Mouse (Mus musculus) ES-E14 (cell line): ENCODE data around the gene Ubr1. TPM values are rescaled to one million over a fixed set of nuclear protein-coding genes. Genes with fewer than 3 reads are reported as not detected.

Experiments
- DNase-seq: peaks from one replicate; pipeline ENCODE4 v3.0.0-alpha.2; 2013; ENCODE audit warnings: low read depth, low spot score
- H3K27ac ChIP-seq: 2 replicates; pipeline ENCODE4 v1.5.1; 2012; ENCODE audit warnings: low read depth, mild to moderate bottlenecking, low read length, moderate library complexity, mixed read lengths; ENCODE audit not compliant: poor library complexity, insufficient read depth, severe bottlenecking
- H3K36me3 ChIP-seq: 2 replicates; pipeline ENCODE4 v1.6.1; 2012; ENCODE audit warnings: mild to moderate bottlenecking, low read length, moderate library complexity, mixed read lengths; ENCODE audit not compliant: control insufficient read depth, poor library complexity, insufficient read depth, severe bottlenecking
- H3K4me1 ChIP-seq, 2 experiments: fragments of 150-350 bp in 1 of 2; sonication (generic) in 1 of 2; 2 replicates each; pipeline ENCODE4 v1.6.1; 2012; ENCODE audit warnings: low read length in 2 of 2, mild to moderate bottlenecking in 1 of 2, mixed read lengths in 1 of 2; ENCODE audit not compliant: control insufficient read depth in 2 of 2, insufficient read depth in 2 of 2, poor library complexity in 1 of 2
- H3K4me3 ChIP-seq, 2 experiments: fragments of 150-350 bp in 1 of 2; sonication (generic) in 1 of 2; 2 replicates each; pipeline ENCODE4 v1.5.1; 2012; ENCODE audit warnings: low read length in 2 of 2, low read depth in 1 of 2, mild to moderate bottlenecking in 1 of 2, mixed read lengths in 1 of 2; ENCODE audit not compliant: insufficient read depth in 1 of 2, poor library complexity in 1 of 2, severe bottlenecking in 1 of 2
- H3K9ac ChIP-seq: 2 replicates; pipeline ENCODE4 v1.6.1; 2012; ENCODE audit warnings: low read depth, mild to moderate bottlenecking, low read length, mixed read lengths; ENCODE audit not compliant: poor library complexity, insufficient read depth, severe bottlenecking
- H3K9me3 ChIP-seq: fragments of 150-350 bp; sonication (generic); 2 replicates; pipeline ENCODE4 v1.6.1; 2012; ENCODE audit warnings: low read depth, mild to moderate bottlenecking, low read length; ENCODE audit not compliant: control insufficient read depth, insufficient read depth
- CHD2 ChIP-seq: IDR thresholded peaks from 2 replicates; pipeline ENCODE4 v1.6.1; 2014; ENCODE audit warnings: mild to moderate bottlenecking, low read depth, low read length, inconsistent platforms
- HCFC1 ChIP-seq: IDR thresholded peaks from 2 replicates; pipeline ENCODE4 v1.6.1; 2012; ENCODE audit warnings: low read length, inconsistent platforms, borderline replicate concordance; ENCODE audit not compliant: insufficient read depth
- MAFK ChIP-seq: IDR thresholded peaks from 2 replicates; pipeline ENCODE4 v1.6.1; 2014; ENCODE audit warnings: mild to moderate bottlenecking, low read depth, low read length, inconsistent platforms; ENCODE audit not compliant: insufficient read depth
- ZC3H11A ChIP-seq: IDR thresholded peaks from 2 replicates; pipeline ENCODE4 v1.6.1; 2012; ENCODE audit warnings: low read depth, mild to moderate bottlenecking, inconsistent platforms, low read length, borderline replicate concordance
- ZNF384 ChIP-seq: IDR thresholded peaks from 2 replicates; pipeline ENCODE4 v1.6.1; 2012; ENCODE audit warnings: low read depth, low read length, inconsistent platforms
- in situ Hi-C, 2 experiments: fragments of 600-800 bp; cut with MboI; formaldehyde crosslinking; loops; one replicate each; pipeline ENCODE4 v1.15.1; 2025; ENCODE audit warnings: low sequenced_read_pairs in 2 of 2, inconsistent platforms in 1 of 2; ENCODE audit not compliant: unreplicated experiment in 2 of 2
- total RNA-seq: library from RNA; depleted of rRNA; stranded (reverse); fragments of 300-350 nt; gene quantifications from 2 replicates; pipeline ENCODE4 v1.2.3, GENCODE M21; 2012

Gene Ubr1
- total RNA-seq, 1 experiment, result 21.9 TPM

- Histone ChIP-seq H3K36me3 (no peaks in the 10 kb centered on the region), H3K9ac (peak overlapping the region; percentile 82; the same call in 1 of the 2 replicates), H3K9me3 (no peaks in the 10 kb centered on the region), H3K4me3 (peak overlapping the region; percentile 74 to 98), H3K27ac (no peak overlapping the region), H3K4me1 (no peaks in the 10 kb centered on the region)
- no peak for DNase-seq
- in situ Hi-C loops, result no loop called here
- TF ChIP-seq HCFC1 (no peak), ZNF384 (no peak), CHD2 (no peak), ZC3H11A (no peak), MAFK (no peak)
Observed at GRCm38 (mm10) chr2:121009071-121009677, 38.7 kb upstream of the Ubr1 start.

GRCm38 (mm10) chr2:121008664-121009007, 38.1 kb upstream of the Ubr1 start:
- DNase-seq, result no peak
- in situ Hi-C loops, result no loop called here
- Histone ChIP-seq H3K36me3 (no peaks in the 10 kb centered on the region), H3K9me3 (no peaks in the 10 kb centered on the region), H3K27ac (no peak overlapping the region), H3K4me3 (peak overlapping the region; percentile 74 to 98), H3K4me1 (no peaks in the 10 kb centered on the region), H3K9ac (peak overlapping the region; percentile 82)
- no peak for TF ChIP-seq MAFK
- no peak for TF ChIP-seq ZC3H11A
- TF ChIP-seq HCFC1, result no peak
- TF ChIP-seq CHD2, result no peak
- no peak for TF ChIP-seq ZNF384

DNA sequence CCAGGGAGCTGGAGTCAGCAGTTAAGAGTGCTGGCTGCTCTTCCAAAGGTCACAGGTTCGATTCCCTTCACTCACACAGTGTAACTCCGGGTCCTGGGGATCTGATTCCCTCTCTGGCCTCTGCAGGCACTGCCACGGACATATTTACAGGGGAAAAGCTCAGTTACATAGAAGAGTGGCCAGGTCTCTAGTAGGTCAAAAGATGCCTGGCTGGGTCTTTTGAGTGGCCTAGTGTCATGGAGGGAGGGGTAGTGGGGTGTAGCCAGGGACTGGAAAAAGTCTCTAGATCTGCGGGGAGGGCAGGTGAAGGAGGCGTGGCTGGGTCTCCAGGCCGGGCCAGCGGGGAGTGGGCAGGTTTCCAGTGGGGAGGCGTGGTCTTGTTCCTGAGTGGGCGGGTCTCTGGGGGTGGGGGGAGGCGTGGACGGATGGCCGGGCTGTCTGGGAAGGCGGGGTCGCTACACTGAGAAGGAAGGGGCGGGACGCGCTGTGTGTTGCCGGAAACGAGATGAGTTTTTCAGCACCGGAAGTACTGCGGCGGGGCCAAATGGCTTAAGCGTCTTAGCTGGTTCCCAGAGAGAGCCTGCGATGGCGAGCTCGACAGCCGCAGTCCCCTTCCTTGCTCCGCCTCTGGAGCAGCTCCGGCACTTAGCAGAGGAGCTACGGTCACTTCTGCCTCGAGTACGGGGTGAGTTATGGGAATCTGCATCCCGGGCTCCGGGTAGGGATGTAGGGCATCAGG, 37.6 kb upstream of the Ubr1 start, which contains the start of gene Ccndbp1:
Ccndbp1 (plus strand) TSS at position 479 of the 739 bp plus-strand sequence.
- H3K36me3 ChIP-seq, result no peaks in the 10 kb centered on the region
- H3K4me1 ChIP-seq, result no peaks in the 10 kb centered on the region
- no peaks in the 10 kb centered on the region for H3K9me3 ChIP-seq
- in situ Hi-C loops, result no loop called here
- H3K4me3 ChIP-seq, result peak within 1 kb of the TSS; percentile 74 to 98
- H3K27ac ChIP-seq, result no peak within 1 kb of the TSS
- TF ChIP-seq ZC3H11A (no peak), MAFK (no peak), HCFC1 (no peak), ZNF384 (no peak), CHD2 (no peak)
- DNase-seq, result peak; percentile 90
- H3K9ac ChIP-seq, result peak within 1 kb of the TSS; percentile 82

DNA sequence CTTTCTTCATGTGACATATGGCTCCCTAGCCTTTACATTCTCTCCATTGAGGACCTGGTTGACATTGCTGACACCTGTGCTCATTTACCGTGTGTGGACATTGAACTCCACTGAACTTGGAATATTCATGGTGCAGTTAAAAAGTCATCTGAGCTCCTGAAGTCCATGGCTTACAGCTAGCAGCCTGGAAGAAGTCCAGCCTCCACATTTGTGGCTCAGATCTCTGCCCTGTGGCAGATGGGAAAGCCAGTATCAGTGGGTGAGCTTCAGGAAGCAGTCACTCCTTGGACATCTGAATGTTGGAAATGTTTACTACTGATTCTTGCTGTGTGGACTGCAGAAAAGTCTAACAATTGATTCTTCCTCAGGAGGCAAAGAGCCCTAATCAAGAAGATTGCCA, 36.5 kb upstream of the Ubr1 start:
- H3K9me3 ChIP-seq, result no peaks in the 10 kb centered on the region

More for the DNA sequence above, 36.5 kb upstream of the Ubr1 start:
- Histone ChIP-seq H3K4me1 (no peaks in the 10 kb centered on the region), H3K9ac (no peak overlapping the region), H3K27ac (no peak overlapping the region), H3K4me3 (no peak overlapping the region), H3K36me3 (no peaks in the 10 kb centered on the region)
- DNase-seq, result no peak
- in situ Hi-C loops, result no loop called here
- TF ChIP-seq MAFK (no peak), CHD2 (no peak), ZC3H11A (no peak), ZNF384 (no peak), HCFC1 (no peak)
